Mouse (Mus musculus): ENCODE measurements at regions not wholly inside any gene's neighbourhood (a gene's known extent, or its start where the extent isn't known, plus 50 kb on each side); places are given as distances from the start of the nearest gene placed in this dataset.

- no peak for TF ChIP-seq CTCF (IDR thresholded peaks at IDR 0.05; ENCODE audit: insufficient read depth, low read depth, low read length)
- TF ChIP-seq POLR2A (IDR thresholded peaks at IDR 0.05; ENCODE audit: insufficient read depth, low read depth, low read length): no peak
- Histone ChIP-seq H3K4me1 (ENCODE audit: control insufficient read depth, insufficient read depth, low read length) (no peaks in the 10 kb centered on the region), H3K27ac (ENCODE audit: insufficient read depth, low read depth, low read length) (no peak overlapping the region), H3K4me3 (ENCODE audit: insufficient read depth, low read depth, low read length) (no peak overlapping the region)
- WGBS: 85% methylated on average over 3 of the region's 3 CpGs
Observed at GRCm38 (mm10) chr6:100091815-100092214, 195.5 kb downstream of the Rybp start.

GRCm38 (mm10) chr6:100088576-100088975, 198.7 kb downstream of the Rybp start:
- Histone ChIP-seq H3K4me1 (ENCODE audit: control insufficient read depth, insufficient read depth, low read length) (no peaks in the 10 kb centered on the region), H3K27ac (ENCODE audit: insufficient read depth, low read depth, low read length) (no peak overlapping the region), H3K4me3 (ENCODE audit: insufficient read depth, low read depth, low read length) (no peak overlapping the region)
- 69% methylated on average over 4 of the region's 4 CpGs for WGBS
- TF ChIP-seq CTCF (IDR thresholded peaks at IDR 0.05; ENCODE audit: insufficient read depth, low read depth, low read length): no peak
- no peak for TF ChIP-seq POLR2A (IDR thresholded peaks at IDR 0.05; ENCODE audit: insufficient read depth, low read depth, low read length)

- TF ChIP-seq POLR2A (IDR thresholded peaks at IDR 0.05; ENCODE audit: insufficient read depth, low read depth, low read length) (no peak), CTCF (IDR thresholded peaks at IDR 0.05; ENCODE audit: insufficient read depth, low read depth, low read length) (no peak)
- no peak overlapping the region for H3K27ac ChIP-seq (ENCODE audit: insufficient read depth, low read depth, low read length)
- WGBS: 88% methylated on average over 7 of the region's 7 CpGs
- no peaks in the 10 kb centered on the region for H3K4me1 ChIP-seq (ENCODE audit: control insufficient read depth, insufficient read depth, low read length)
- no peak overlapping the region for H3K4me3 ChIP-seq (ENCODE audit: insufficient read depth, low read depth, low read length)
Observed at GRCm38 (mm10) chr6:100086807-100087206, 200.5 kb downstream of the Rybp start.

- WGBS: 81% methylated on average over 1 of the region's 1 CpGs
- Histone ChIP-seq H3K4me3 (ENCODE audit: insufficient read depth, low read depth, low read length) (no peak overlapping the region), H3K27ac (ENCODE audit: insufficient read depth, low read depth, low read length) (no peak overlapping the region), H3K4me1 (ENCODE audit: control insufficient read depth, insufficient read depth, low read length) (no peaks in the 10 kb centered on the region)
- TF ChIP-seq POLR2A (IDR thresholded peaks at IDR 0.05; ENCODE audit: insufficient read depth, low read depth, low read length): no peak
- no peak for TF ChIP-seq CTCF (IDR thresholded peaks at IDR 0.05; ENCODE audit: insufficient read depth, low read depth, low read length)
Observed at GRCm38 (mm10) chr6:100085981-100086380, 201.3 kb downstream of the Rybp start.

GRCm38 (mm10) chr6:100083868-100084477, 203.3 kb downstream of the Rybp start:
- WGBS: 97% methylated on average over 4 of the region's 4 CpGs
- Histone ChIP-seq H3K4me3 (ENCODE audit: insufficient read depth, low read depth, low read length) (no peak overlapping the region), H3K27ac (ENCODE audit: insufficient read depth, low read depth, low read length) (no peak overlapping the region), H3K4me1 (ENCODE audit: control insufficient read depth, insufficient read depth, low read length) (no peaks in the 10 kb centered on the region)
- TF ChIP-seq CTCF (IDR thresholded peaks at IDR 0.05; ENCODE audit: insufficient read depth, low read depth, low read length): no peak
- no peak for TF ChIP-seq POLR2A (IDR thresholded peaks at IDR 0.05; ENCODE audit: insufficient read depth, low read depth, low read length)

- WGBS: 63% methylated on average over 5 of the region's 5 CpGs
- H3K4me1 ChIP-seq (ENCODE audit: control insufficient read depth, insufficient read depth, low read length): no peaks in the 10 kb centered on the region
- TF ChIP-seq POLR2A (IDR thresholded peaks at IDR 0.05; ENCODE audit: insufficient read depth, low read depth, low read length): no peak
- TF ChIP-seq CTCF (IDR thresholded peaks at IDR 0.05; ENCODE audit: insufficient read depth, low read depth, low read length): no peak
- H3K4me3 ChIP-seq (ENCODE audit: insufficient read depth, low read depth, low read length): no peak overlapping the region
- no peak overlapping the region for H3K27ac ChIP-seq (ENCODE audit: insufficient read depth, low read depth, low read length)
Observed at GRCm38 (mm10) chr6:100083127-100083526, 204.2 kb downstream of the Rybp start.

- TF ChIP-seq POLR2A (IDR thresholded peaks at IDR 0.05; ENCODE audit: insufficient read depth, low read depth, low read length): no peak
- TF ChIP-seq CTCF (IDR thresholded peaks at IDR 0.05; ENCODE audit: insufficient read depth, low read depth, low read length): no peak
- no peak overlapping the region for H3K4me3 ChIP-seq (ENCODE audit: insufficient read depth, low read depth, low read length)
- no peaks in the 10 kb centered on the region for H3K4me1 ChIP-seq (ENCODE audit: control insufficient read depth, insufficient read depth, low read length)
- no peak overlapping the region for H3K27ac ChIP-seq (ENCODE audit: insufficient read depth, low read depth, low read length)
- WGBS: 29% methylated on average over 10 of the region's 10 CpGs
Observed at GRCm38 (mm10) chr6:100074672-100075335, 212.5 kb downstream of the Rybp start.

GRCm38 (mm10) chr6:100072261-100072968, 214.9 kb downstream of the Rybp start:
- TF ChIP-seq CTCF (IDR thresholded peaks at IDR 0.05; ENCODE audit: insufficient read depth, low read depth, low read length): no peak
- TF ChIP-seq POLR2A (IDR thresholded peaks at IDR 0.05; ENCODE audit: insufficient read depth, low read depth, low read length): no peak
- Histone ChIP-seq H3K4me3 (ENCODE audit: insufficient read depth, low read depth, low read length) (no peak overlapping the region), H3K27ac (ENCODE audit: insufficient read depth, low read depth, low read length) (no peak overlapping the region), H3K4me1 (ENCODE audit: control insufficient read depth, insufficient read depth, low read length) (no peaks in the 10 kb centered on the region)
- WGBS: 36% methylated on average over 6 of the region's 6 CpGs

GRCm38 (mm10) chr6:100069151-100069550, 218.1 kb downstream of the Rybp start:
- Histone ChIP-seq H3K27ac (ENCODE audit: insufficient read depth, low read depth, low read length) (no peak overlapping the region), H3K4me3 (ENCODE audit: insufficient read depth, low read depth, low read length) (no peak overlapping the region), H3K4me1 (ENCODE audit: control insufficient read depth, insufficient read depth, low read length) (no peaks in the 10 kb centered on the region)
- 68% methylated on average over 4 of the region's 4 CpGs for whole genome bisulfite sequencing
- TF ChIP-seq CTCF (IDR thresholded peaks at IDR 0.05; ENCODE audit: insufficient read depth, low read depth, low read length) (no peak), POLR2A (IDR thresholded peaks at IDR 0.05; ENCODE audit: insufficient read depth, low read depth, low read length) (no peak)

Measured in olfactory bulb, adult 2 months (tissue).